Mouse (Mus musculus) natural killer cell, adult 2 months (primary cell): ENCODE measurements around the gene Frs2.
A peak's percentile ranks its signal among the peaks of the same experiment; 100 is the strongest.
"Not testable (repeated sequence)": the region's sequence is repeated elsewhere in the genome, so short reads cannot be mapped to it uniquely, and the experiment has no call there.

ENCODE experiments used
- DNase-seq, 2 experiments: peaks; one replicate each; pipeline ENCODE4 v3.0.0; 2022; ENCODE audit warnings: low spot score in 2 of 2

The Frs2 gene

GRCm38 (mm10) chr10:117146421-117146820, 1.9 kb downstream of the Frs2 start:
- DNase-seq: no peak

- DNase-seq: no peak
Observed at GRCm38 (mm10) chr10:117145546-117146265, 2.6 kb downstream of the Frs2 start.

- DNase-seq: no peak
Observed at GRCm38 (mm10) chr10:117144628-117145027, 3.7 kb downstream of the Frs2 start.

GRCm38 (mm10) chr10:117144071-117144470, 4.3 kb downstream of the Frs2 start:
- no peak for DNase-seq

- no peak for DNase-seq
Observed at GRCm38 (mm10) chr10:117143311-117143710, 5.0 kb downstream of the Frs2 start.

GRCm38 (mm10) chr10:117141939-117142552, 6.3 kb downstream of the Frs2 start:
- DNase-seq: no peak

GRCm38 (mm10) chr10:117131506-117131905, 16.8 kb downstream of the Frs2 start:
- DNase-seq: not testable (repeated sequence)

- DNase-seq: no peak
Observed at GRCm38 (mm10) chr10:117130037-117130436, 18.3 kb downstream of the Frs2 start.

GRCm38 (mm10) chr10:117128693-117129092, 19.6 kb downstream of the Frs2 start:
- no peak for DNase-seq

GRCm38 (mm10) chr10:117127480-117127879, 20.9 kb downstream of the Frs2 start:
- no peak for DNase-seq

GRCm38 (mm10) chr10:117126719-117127118, 21.6 kb downstream of the Frs2 start:
- no peak for DNase-seq

GRCm38 (mm10) chr10:117126233-117126632, 22.1 kb downstream of the Frs2 start:
- DNase-seq: no peak

- no peak for DNase-seq
Observed at GRCm38 (mm10) chr10:117121448-117121847, 26.9 kb downstream of the Frs2 start.

GRCm38 (mm10) chr10:117120051-117120666, 28.2 kb downstream of the Frs2 start:
- no peak for DNase-seq

GRCm38 (mm10) chr10:117119531-117119930, 28.8 kb downstream of the Frs2 start:
- DNase-seq: no peak

GRCm38 (mm10) chr10:117118421-117118831, 29.9 kb downstream of the Frs2 start:
- peak in 1 of 2 experiments; percentile 38 for DNase-seq

- DNase-seq: no peak
Observed at GRCm38 (mm10) chr10:117115652-117116051, 32.7 kb downstream of the Frs2 start.

- DNase-seq: peak; percentile 62 to 64
Observed at GRCm38 (mm10) chr10:117112545-117112944, 35.8 kb downstream of the Frs2 start.

GRCm38 (mm10) chr10:117111455-117111854, 36.9 kb downstream of the Frs2 start:
- DNase-seq: no peak

- DNase-seq: no peak
Observed at GRCm38 (mm10) chr10:117110271-117110670, 38.1 kb downstream of the Frs2 start.

- no peak for DNase-seq
Observed at GRCm38 (mm10) chr10:117106686-117107085, 41.6 kb downstream of the Frs2 start.

GRCm38 (mm10) chr10:117106244-117106643, 42.1 kb downstream of the Frs2 start:
- no peak for DNase-seq

- DNase-seq: no peak
Observed at GRCm38 (mm10) chr10:117105015-117105414, 43.3 kb downstream of the Frs2 start.
